Mouse (Mus musculus) skeletal muscle tissue, postnatal 0 days (tissue): ENCODE data around the gene H2-DMb2. TPM values are rescaled to one million over a fixed set of nuclear protein-coding genes. Genes with fewer than 3 reads are reported as not detected.

ENCODE experiments used
- polyA plus RNA-seq: library from polyadenylated mRNA; unstranded; fragments of >200 nt; fragmentation: Nextera tagmentation; extraction: Ambion mirVana; gene quantifications from 2 replicates; pipeline ENCODE4 v1.2.1, GENCODE M21; 2015

H2-DMb2 gene
- polyA plus RNA-seq, result 0.17 and 0.33 TPM in 2 replicates

GRCm38 (mm10) chr17:34143033-34143432 is at the start of gene H2-DMb2:
Gene H2-DMb2 (plus strand): TSS chr17:34143307.

GRCm38 (mm10) chr17:34119249-34120179 is 23.6 kb upstream of the H2-DMb2 start, which contains the start of gene H2-DMa:
Gene H2-DMa (plus strand): TSS chr17:34119541.

GRCm38 (mm10) chr17:34122188-34122984 is 20.7 kb upstream of the H2-DMb2 start, which contains the start of gene Brd2:
Gene Brd2 (minus strand): TSS chr17:34122634.

GRCm38 (mm10) chr17:34152923-34153322 is 9.8 kb downstream of the H2-DMb2 start, which contains the start of gene H2-DMb1:
Gene H2-DMb1 (plus strand): TSS chr17:34153072.

GRCm38 (mm10) chr17:34187261-34187916 is 44.3 kb downstream of the H2-DMb2 start, which contains the start of the genes Tap1 and Psmb9:
Gene Tap1 (plus strand): TSS chr17:34187553.
Gene Psmb9 (minus strand): TSS chr17:34187764.

GRCm38 (mm10) chr17:34196941-34197894 is 54.1 kb downstream of the H2-DMb2 start, which contains the start of gene Psmb8:
Gene Psmb8 (plus strand): TSS chr17:34197721.

Other genes with a start within 250 kb of the H2-DMb2 start
- gene Platr17, start 238.2 kb upstream of the H2-DMb2 start, polyA plus RNA-seq, result 0.18 and 0.55 TPM in 2 replicates
- gene Daxx, start 233.9 kb upstream of the H2-DMb2 start, polyA plus RNA-seq, result 22.3 and 22.6 TPM in 2 replicates
- gene Tapbp, start 227.4 kb upstream of the H2-DMb2 start, polyA plus RNA-seq, result 28.8 and 38.5 TPM in 2 replicates
- 10.8 and 12.1 TPM in 2 replicates for gene Zbtb22, start 227.4 kb upstream of the H2-DMb2 start, polyA plus RNA-seq
- gene Rgl2, start 213.8 kb upstream of the H2-DMb2 start, polyA plus RNA-seq, result 20.9 and 22.0 TPM in 2 replicates
- 91.1 and 107 TPM in 2 replicates for gene Pfdn6, start 203.0 kb upstream of the H2-DMb2 start, polyA plus RNA-seq
- gene Wdr46, start 202.6 kb upstream of the H2-DMb2 start, polyA plus RNA-seq, result 13.7 and 15.4 TPM in 2 replicates
- gene B3galt4, start 191.8 kb upstream of the H2-DMb2 start, polyA plus RNA-seq, result 5.6 and 7.0 TPM in 2 replicates
- 31.6 and 31.8 TPM in 2 replicates for gene Vps52, start 187.5 kb upstream of the H2-DMb2 start, polyA plus RNA-seq
- 1,060 and 1,200 TPM in 2 replicates for gene Rps18, start 187.3 kb upstream of the H2-DMb2 start, polyA plus RNA-seq
- 49.2 and 107 TPM in 2 replicates for gene H2-K1, start 143.0 kb upstream of the H2-DMb2 start, polyA plus RNA-seq
- 12.3 and 13.6 TPM in 2 replicates for gene Ring1, start 118.6 kb upstream of the H2-DMb2 start, polyA plus RNA-seq
- 46.7 and 46.9 TPM in 2 replicates for gene H2-Ke6, start 115.2 kb upstream of the H2-DMb2 start, polyA plus RNA-seq
- gene Slc39a7, start 111.6 kb upstream of the H2-DMb2 start, polyA plus RNA-seq, result 82.1 and 94.7 TPM in 2 replicates
- gene Rxrb, start 111.5 kb upstream of the H2-DMb2 start, polyA plus RNA-seq, result 31.9 and 33.4 TPM in 2 replicates
- gene Col11a2, start 103.9 kb upstream of the H2-DMb2 start, polyA plus RNA-seq, result 1.9 and 5.7 TPM in 2 replicates
- 0.27 and 0.35 TPM in 2 replicates for gene H2-Oa, start 51.0 kb upstream of the H2-DMb2 start, polyA plus RNA-seq
- gene H2-DMa, start 23.8 kb upstream of the H2-DMb2 start, polyA plus RNA-seq, result 10.7 and 10.8 TPM in 2 replicates
- gene Brd2, start 20.7 kb upstream of the H2-DMb2 start, polyA plus RNA-seq, result 42.6 and 45.7 TPM in 2 replicates
- 0.44 and 1.1 TPM in 2 replicates for gene H2-DMb1, start 9.8 kb downstream of the H2-DMb2 start, polyA plus RNA-seq
- 3.5 and 5.1 TPM in 2 replicates for gene Tap1, start 44.2 kb downstream of the H2-DMb2 start, polyA plus RNA-seq
- gene Psmb9, start 44.5 kb downstream of the H2-DMb2 start, polyA plus RNA-seq, result 3.6 and 6.3 TPM in 2 replicates
- 11.0 and 17.6 TPM in 2 replicates for gene Psmb8, start 54.4 kb downstream of the H2-DMb2 start, polyA plus RNA-seq
- 5.3 and 7.2 TPM in 2 replicates for gene Tap2, start 60.2 kb downstream of the H2-DMb2 start, polyA plus RNA-seq
- gene H2-Ob, start 95.6 kb downstream of the H2-DMb2 start, polyA plus RNA-seq, result 0.06 and 0.19 TPM in 2 replicates
- gene H2-Ab1, start 114.4 kb downstream of the H2-DMb2 start, polyA plus RNA-seq, result 4.1 and 6.2 TPM in 2 replicates
- gene H2-Aa, start 144.5 kb downstream of the H2-DMb2 start, polyA plus RNA-seq, result 3.9 and 5.0 TPM in 2 replicates
- 3.6 and 4.8 TPM in 2 replicates for gene H2-Eb1, start 162.6 kb downstream of the H2-DMb2 start, polyA plus RNA-seq
- gene H2-Eb2, start 182.4 kb downstream of the H2-DMb2 start, polyA plus RNA-seq, result not detected in 2 replicates
- gene Btnl2, start 211.5 kb downstream of the H2-DMb2 start, polyA plus RNA-seq, result 0.18 and 0.24 TPM in 2 replicates
- gene Btnl1, start 233.8 kb downstream of the H2-DMb2 start, polyA plus RNA-seq, result not detected in 2 replicates